Mouse (Mus musculus) naive thymus-derived CD4-positive, alpha-beta T cell, adult 2 months (primary cell): ENCODE results near the gene Pde6d.
A peak's percentile ranks its signal among the peaks of the same experiment; 100 is the strongest.

Experiments
- DNase-seq: peaks from one replicate; pipeline ENCODE4 v3.0.0-alpha.2; 2011; ENCODE audit warnings: low read depth

The Pde6d gene

DNA sequence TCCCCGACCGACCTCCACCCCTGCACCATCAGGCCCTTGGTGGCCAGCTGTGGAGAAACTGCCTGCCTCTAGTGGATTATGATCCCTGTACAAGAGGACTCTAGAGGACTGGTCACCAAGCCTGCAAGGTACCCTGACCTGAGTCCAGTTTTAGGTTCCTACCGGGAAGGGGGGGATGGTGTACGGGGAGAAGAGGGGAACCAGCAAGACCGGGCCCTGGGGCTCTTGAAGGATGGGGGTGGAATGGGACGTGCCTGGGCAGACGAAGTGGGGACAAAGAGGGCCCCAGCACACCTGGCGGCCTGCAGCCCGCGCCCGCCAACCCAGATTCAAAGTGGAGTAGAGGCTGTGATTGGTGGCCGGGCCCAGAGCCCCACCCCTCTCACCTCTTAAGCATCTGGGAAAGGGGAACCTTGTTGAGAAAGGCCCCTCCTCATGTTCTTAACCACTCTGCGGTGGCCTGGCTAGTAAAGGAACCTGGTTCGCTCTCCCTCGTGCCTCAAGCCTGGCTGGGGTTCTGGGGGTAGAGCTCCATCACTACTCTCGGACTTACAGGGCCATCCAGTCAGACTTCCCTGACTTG lies 79.2 kb downstream of the Pde6d start:
- DNase-seq = peak; percentile 59

DNA sequence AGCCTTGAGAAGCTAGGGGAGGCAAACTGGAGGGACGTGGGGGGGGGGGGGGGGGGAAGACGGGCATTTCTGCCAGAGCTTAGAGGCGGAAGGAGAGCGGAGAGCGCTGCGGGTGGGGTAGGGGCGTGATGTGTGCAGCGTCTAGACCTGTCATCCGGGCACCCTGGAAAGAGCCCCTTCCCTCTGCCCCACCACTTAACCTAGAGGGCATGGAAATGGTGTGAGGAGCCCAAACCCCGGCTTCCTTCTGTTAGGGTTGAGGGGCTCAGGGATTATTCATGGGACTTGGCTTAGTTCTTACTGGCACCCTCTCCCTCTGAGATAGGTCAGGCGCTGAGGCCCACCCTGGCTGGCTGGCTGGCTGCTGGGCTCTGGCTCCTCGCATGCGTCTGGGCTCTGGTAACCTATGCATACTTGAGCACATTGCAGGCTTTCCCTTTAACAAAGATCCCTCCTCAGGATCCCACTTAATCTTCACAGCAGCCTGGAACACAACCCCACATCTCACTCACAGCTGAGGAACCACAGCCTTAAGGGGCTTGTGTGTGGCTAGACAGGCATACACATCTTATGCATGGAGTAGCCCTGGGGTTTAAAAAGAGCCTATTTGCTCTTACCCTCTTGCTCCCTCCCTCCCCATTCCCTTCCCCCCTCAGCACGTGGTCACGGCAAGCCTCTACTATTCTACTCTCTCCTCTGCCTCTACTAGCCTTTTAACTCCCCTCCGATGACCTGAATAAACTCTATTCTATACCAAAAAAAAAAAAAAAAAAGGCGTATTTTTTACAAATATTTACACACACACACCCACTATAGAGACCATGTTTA lies 80.0 kb downstream of the Pde6d start:
- peak; percentile 42 for DNase-seq

DNA sequence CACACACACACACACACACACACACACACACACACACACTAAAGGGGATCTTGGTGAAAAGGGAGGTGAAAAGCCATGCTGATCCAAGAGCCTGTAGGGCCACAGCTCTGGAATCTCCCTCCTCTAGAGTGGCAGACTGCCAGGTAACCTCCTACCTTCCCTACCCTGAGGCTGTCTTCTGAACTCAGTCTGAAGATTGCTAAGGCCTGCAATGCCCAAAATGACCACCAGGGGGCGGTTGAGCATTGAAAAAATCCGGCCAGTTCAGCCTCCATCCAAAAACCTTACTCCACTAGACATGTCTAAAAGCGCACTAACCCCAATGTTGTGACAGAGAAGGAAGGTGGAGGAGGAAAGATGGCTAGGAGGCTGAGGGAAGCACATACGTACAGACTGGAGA lies 80.9 kb downstream of the Pde6d start:
- DNase-seq = peak; percentile 97

DNA sequence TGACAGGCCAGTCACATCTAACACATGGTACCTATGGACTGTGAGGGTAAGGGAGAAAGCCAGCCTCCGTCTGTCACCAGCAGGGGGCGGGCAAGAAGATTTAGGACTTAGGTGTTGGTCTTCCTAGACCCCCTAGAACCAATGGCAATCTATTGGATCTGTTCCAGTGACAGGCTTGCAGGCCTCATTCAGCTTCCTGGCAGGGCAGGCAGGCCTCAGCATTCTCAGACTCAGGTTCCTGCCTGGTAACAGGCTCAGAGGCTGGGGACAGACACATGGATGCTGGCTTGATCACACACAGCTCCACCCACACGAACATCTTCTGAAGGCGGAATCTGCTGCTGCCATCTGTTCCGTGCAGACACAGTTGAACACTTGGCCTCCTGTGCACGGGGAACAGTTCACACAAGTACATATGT lies 81.3 kb downstream of the Pde6d start:
- peak; percentile 85 for DNase-seq

DNA sequence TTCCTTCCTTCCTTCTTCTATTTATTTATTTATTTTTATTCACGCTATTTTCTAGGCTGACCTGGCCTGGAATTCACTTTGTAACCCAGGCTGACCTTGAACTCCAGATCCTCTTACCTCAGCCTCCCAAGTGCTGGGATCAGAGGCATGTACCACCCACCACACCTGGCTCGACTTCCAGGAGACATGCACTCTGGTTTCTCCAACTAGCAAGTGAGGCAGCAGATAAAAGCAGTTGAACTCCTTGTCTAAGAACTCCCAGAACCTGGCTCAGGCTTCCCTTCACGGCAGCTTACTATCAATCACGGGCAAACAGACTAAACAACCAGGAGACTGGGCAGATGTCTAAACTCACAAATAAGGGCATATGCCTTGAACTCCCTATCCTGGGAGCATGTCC lies 81.7 kb downstream of the Pde6d start:
- no peak for DNase-seq

DNA sequence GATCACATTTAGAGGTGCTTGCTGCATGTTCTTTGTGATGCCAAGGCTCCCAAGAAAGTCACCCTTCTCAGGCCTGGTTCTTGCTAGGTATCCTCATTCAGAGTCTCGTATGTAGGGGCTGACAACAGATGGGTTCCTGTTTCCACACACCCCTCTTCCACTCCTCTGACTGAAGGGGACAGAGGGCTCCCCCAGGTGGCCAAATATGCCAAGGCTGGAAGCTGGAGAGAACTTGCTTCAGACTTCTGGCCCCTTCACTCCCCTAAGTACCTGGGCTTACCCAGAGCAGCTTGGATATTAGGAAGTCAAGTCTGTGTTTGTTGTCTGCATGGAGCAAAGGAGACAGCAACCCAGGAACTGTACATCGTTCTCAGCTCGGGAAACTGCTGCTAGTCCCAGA lies 82.5 kb downstream of the Pde6d start:
- peak; percentile 76 for DNase-seq

DNA sequence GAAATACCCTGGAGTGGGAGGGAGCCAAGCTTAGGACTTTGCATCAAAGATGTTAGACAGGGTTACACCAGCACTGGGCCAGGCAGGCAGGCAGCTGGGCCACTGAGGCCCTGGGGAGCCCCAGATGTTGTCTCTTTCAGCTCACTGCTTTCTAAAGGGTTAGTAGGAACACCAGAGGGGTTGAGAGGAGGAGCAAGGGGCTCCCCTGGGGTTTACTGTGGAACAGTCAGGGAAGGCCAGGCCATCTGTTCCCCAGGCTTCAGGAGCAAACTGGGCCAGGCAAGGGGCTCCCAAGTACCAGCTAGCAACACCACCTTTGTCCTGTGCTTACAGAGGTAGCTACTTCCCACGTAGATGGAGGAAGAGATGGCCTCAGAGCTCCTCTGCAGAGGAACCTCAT lies 83.8 kb downstream of the Pde6d start:
- no peak for DNase-seq

DNA sequence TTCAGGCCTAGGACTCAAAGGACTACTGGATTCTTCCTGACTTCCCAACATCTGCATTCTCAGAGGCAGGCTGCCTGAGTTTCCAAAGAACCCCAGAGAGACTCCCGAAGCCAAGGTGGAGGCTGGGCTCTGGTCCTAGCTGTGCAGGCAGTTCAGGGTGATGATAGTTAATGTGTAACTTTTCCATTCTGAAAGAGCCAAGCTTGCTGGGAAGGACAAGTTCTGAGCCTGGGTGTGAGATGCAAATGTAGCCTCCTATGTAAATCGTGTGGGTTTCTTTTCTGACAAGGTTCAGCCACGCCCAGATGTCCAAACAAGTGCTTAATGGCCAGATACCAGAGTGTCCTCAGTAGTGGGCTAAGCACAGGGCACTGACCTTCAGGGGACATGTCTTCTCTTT lies 84.4 kb downstream of the Pde6d start:
- DNase-seq = no peak

DNA sequence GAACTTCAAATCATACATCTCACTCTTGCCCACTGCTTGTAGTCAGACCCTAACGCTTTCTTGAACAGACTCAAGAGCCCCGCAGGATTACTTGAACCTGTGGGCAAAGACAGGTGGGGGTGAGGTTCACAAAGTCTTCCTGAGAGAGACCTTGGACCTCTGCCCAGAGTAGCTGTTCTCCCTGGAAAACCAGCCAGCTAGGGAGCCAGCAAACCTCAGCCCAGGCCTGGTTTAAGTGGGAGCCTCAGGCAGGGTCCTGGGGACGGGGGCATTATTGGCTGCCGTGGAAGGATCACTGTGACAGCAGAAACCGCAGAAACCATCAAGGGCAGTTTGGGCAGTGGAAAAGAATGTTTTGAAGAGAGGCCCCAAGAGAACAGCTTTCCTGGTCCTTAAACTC lies 85.1 kb downstream of the Pde6d start:
- DNase-seq = no peak

DNA sequence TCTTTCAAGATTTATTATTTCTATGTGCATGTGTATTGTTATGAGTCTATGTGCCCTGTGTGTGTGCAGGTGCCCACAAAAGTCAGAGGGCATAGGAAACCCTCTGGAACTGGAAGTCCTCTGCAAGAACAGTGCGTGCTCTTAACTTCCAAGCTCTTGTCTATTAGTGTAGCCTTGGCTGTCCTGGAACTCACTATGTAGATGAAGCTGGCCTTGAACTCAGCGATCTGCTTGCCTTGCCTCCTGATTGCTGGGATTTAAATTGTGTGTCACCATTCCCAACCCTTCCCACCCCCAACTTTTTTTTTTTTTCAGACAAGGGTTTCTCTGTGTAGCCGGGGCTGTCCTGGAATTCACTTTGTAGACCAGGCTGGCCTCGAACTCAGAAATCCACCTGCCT lies 86.1 kb downstream of the Pde6d start:
- DNase-seq = no peak

DNA sequence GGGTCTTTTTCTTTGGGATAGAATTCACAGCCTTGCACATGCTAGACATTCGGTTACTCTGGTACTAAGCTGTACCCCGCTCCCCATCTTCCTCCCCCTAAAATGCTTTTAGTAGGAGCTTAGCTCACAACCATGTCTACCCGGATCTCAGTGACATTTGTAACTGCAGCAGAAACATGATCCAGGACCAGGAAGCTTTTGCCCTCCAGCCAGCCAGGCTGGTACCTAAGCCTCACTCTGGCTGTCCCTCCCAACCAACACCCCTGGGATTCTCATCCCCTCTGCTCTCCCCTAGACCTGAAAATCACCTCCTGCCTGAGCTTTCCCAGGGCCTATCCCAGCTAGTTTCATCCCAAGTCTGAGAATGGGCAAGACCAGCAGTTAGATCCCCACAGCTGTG lies 88.6 kb downstream of the Pde6d start:
- DNase-seq = no peak
